17 mouse cellular contexts compared by ENCODE assay signal in genomic region chr15:7044081-7044749, GRCm38 (mm10). TPM values are rescaled to one million over a fixed set of nuclear protein-coding genes. Genes with fewer than 3 reads are reported as not detected.
DNase-seq lines count a peak whose midpoint lies in the region; ATAC-seq and TF ChIP-seq lines count a peak whose summit lies in the region.
"Had no signal": no experiment of that assay in that cellular context is flagged by ENCODE, and none has a peak within 500 bp of the region (broad histone marks: within the 10 kb centered on the region; RNA-seq: fewer than 3 reads in every experiment).

No protein-coding gene starts in this region.

- DNase-seq in c-Kit-positive CD71-positive TER-119-negative erythroid progenitor cells, embryonic 14.5 days (ENCODE audit: low read depth): peak; percentile 27
- peak; percentile 60 for DNase-seq in lung, postnatal 36 days
- DNase-seq in spleen, postnatal 36 days (ENCODE audit: low spot score in 2 of 2): no peak
- no peak for DNase-seq in right cerebral cortex, postnatal 4 days
- DNase-seq: adrenal gland, postnatal 25 days; cerebellum, adult 11-12 months; kidney, postnatal 10 days; right cerebral cortex, adult 18-20 months; thymus, postnatal 4 days had no signal

- no peaks in the 10 kb centered on the region for H3K27me3 ChIP-seq in intestine, embryonic 15.5 days (replicated peaks)
- no peaks in the 10 kb centered on the region for H3K27me3 ChIP-seq in intestine, postnatal 0 days (replicated peaks; ENCODE audit: control insufficient read depth, insufficient read depth, low read length)
- no peaks in the 10 kb centered on the region for H3K27me3 ChIP-seq in heart, embryonic 15.5 days
- H3K27me3 ChIP-seq: embryonic facial prominence, embryonic 13.5 days; forebrain, embryonic 13.5 days; limb, embryonic 12.5 days; midbrain, embryonic 12.5 days; neural tube, embryonic 12.5 days had no signal

- H3K4me3 ChIP-seq in intestine, embryonic 15.5 days (replicated peaks): no peak overlapping the region
- no peak overlapping the region for H3K4me3 ChIP-seq in intestine, postnatal 0 days (ENCODE audit: low read depth, low read length)
- no peak overlapping the region for H3K4me3 ChIP-seq in heart, embryonic 15.5 days
- H3K4me3 ChIP-seq: embryonic facial prominence, embryonic 13.5 days; forebrain, embryonic 13.5 days; limb, embryonic 12.5 days; midbrain, embryonic 12.5 days; neural tube, embryonic 12.5 days had no signal

- no peak for TF ChIP-seq CTCF in intestine, postnatal 0 days (IDR thresholded peaks at IDR 0.05; ENCODE audit: low read depth)

- no peak overlapping the region for H3K27ac ChIP-seq in intestine, embryonic 15.5 days
- no peak overlapping the region for H3K27ac ChIP-seq in intestine, postnatal 0 days (ENCODE audit: low read depth, low read length)
- H3K27ac ChIP-seq in heart, embryonic 15.5 days: no peak overlapping the region
- H3K27ac ChIP-seq: embryonic facial prominence, embryonic 13.5 days; forebrain, embryonic 13.5 days; limb, embryonic 12.5 days; midbrain, embryonic 12.5 days; neural tube, embryonic 12.5 days had no signal

- H3K9me3 ChIP-seq in intestine, embryonic 15.5 days: no peaks in the 10 kb centered on the region
- H3K9me3 ChIP-seq in intestine, postnatal 0 days (ENCODE audit: control insufficient read depth): no peaks in the 10 kb centered on the region
- no peaks in the 10 kb centered on the region for H3K9me3 ChIP-seq in heart, embryonic 15.5 days (replicated peaks)
- H3K9me3 ChIP-seq: embryonic facial prominence, embryonic 13.5 days; forebrain, embryonic 13.5 days; limb, embryonic 12.5 days; midbrain, embryonic 12.5 days; neural tube, embryonic 12.5 days had no signal

- ATAC-seq in intestine, embryonic 15.5 days: peak; percentile 17; the same call in 1 of the 2 replicates
- ATAC-seq in intestine, postnatal 0 days: no peak
- ATAC-seq in heart, embryonic 15.5 days (replicated peaks; ENCODE audit: insufficient number of reproducible peaks, insufficient read depth, low FRiP score, low read depth): peak; percentile 54; the same call in 1 of the 2 replicates
- ATAC-seq: forebrain, embryonic 13.5 days had no signal

- WGBS in intestine, embryonic 15.5 days: 41% methylated on average over 11 of the region's 11 CpGs
- WGBS in intestine, postnatal 0 days: 37% methylated on average over 11 of the region's 11 CpGs
- WGBS in heart, embryonic 15.5 days: 35% methylated on average over 11 of the region's 11 CpGs

- H3K4me1 ChIP-seq in intestine, embryonic 15.5 days (replicated peaks): peaks cover 4% of the 10 kb centered on the region; the same call in 1 of the 2 replicates
- H3K4me1 ChIP-seq in intestine, postnatal 0 days (replicated peaks; ENCODE audit: control insufficient read depth, insufficient read depth, low read length): no peaks in the 10 kb centered on the region
- H3K4me1 ChIP-seq in heart, embryonic 15.5 days (replicated peaks): peaks cover 15% of the 10 kb centered on the region
- H3K4me1 ChIP-seq: embryonic facial prominence, embryonic 13.5 days; forebrain, embryonic 13.5 days; neural tube, embryonic 12.5 days had no signal

- no peak overlapping the region for H3K4me2 ChIP-seq in intestine, embryonic 15.5 days (replicated peaks)
- no peak overlapping the region for H3K4me2 ChIP-seq in intestine, postnatal 0 days (replicated peaks; ENCODE audit: low read depth)
- no peak overlapping the region for H3K4me2 ChIP-seq in heart, embryonic 15.5 days
- H3K4me2 ChIP-seq: embryonic facial prominence, embryonic 13.5 days; forebrain, embryonic 13.5 days; limb, embryonic 12.5 days; midbrain, embryonic 12.5 days; neural tube, embryonic 12.5 days had no signal

- no peak overlapping the region for H3K9ac ChIP-seq in intestine, embryonic 15.5 days
- no peak overlapping the region for H3K9ac ChIP-seq in intestine, postnatal 0 days (ENCODE audit: low read depth, low read length)
- no peak overlapping the region for H3K9ac ChIP-seq in heart, embryonic 15.5 days
- H3K9ac ChIP-seq: embryonic facial prominence, embryonic 13.5 days; forebrain, embryonic 13.5 days; limb, embryonic 12.5 days; midbrain, embryonic 12.5 days; neural tube, embryonic 12.5 days had no signal

- H3K36me3 ChIP-seq in intestine, embryonic 15.5 days: no peaks in the 10 kb centered on the region
- no peaks in the 10 kb centered on the region for H3K36me3 ChIP-seq in intestine, postnatal 0 days (ENCODE audit: control insufficient read depth, insufficient read depth)
- H3K36me3 ChIP-seq in heart, embryonic 15.5 days: no peaks in the 10 kb centered on the region
- H3K36me3 ChIP-seq: embryonic facial prominence, embryonic 13.5 days; limb, embryonic 12.5 days; midbrain, embryonic 12.5 days; neural tube, embryonic 12.5 days had no signal

RNA-seq across cellular contexts. Expression of gene Lifr, which starts 46.2 kb away (rescaled TPM):
- polyA plus RNA-seq in intestine, embryonic 15.5 days (2015; fragmentation: Nextera tagmentation; extraction: Ambion mirVana): 16.4 and 17.4 TPM in 2 replicates
- 6.2 and 6.3 TPM in 2 replicates for polyA plus RNA-seq in intestine, postnatal 0 days (2015; fragmentation: Nextera tagmentation; extraction: Ambion mirVana)
- 17.4 and 20.3 TPM in 2 replicates for polyA plus RNA-seq in heart, embryonic 15.5 days (2015; fragmentation: Nextera tagmentation; extraction: Ambion mirVana)

Comparison
In these comparisons a context has a peak if more than half of its experiments do, and no peak if none do; other contexts are left out.
1. DNase-seq: peak in c-Kit-positive CD71-positive TER-119-negative erythroid progenitor cells, embryonic 14.5 days (single experiment) and lung, postnatal 36 days (single experiment); none in spleen, postnatal 36 days (0 of 2) and right cerebral cortex, postnatal 4 days (single experiment).